Mouse (Mus musculus): ENCODE data around the gene Atp6v0d1.
"Not testable (repeated sequence)": the region's sequence is repeated elsewhere in the genome, so short reads cannot be mapped to it uniquely, and the experiment has no call there.

The Atp6v0d1 gene

DNA sequence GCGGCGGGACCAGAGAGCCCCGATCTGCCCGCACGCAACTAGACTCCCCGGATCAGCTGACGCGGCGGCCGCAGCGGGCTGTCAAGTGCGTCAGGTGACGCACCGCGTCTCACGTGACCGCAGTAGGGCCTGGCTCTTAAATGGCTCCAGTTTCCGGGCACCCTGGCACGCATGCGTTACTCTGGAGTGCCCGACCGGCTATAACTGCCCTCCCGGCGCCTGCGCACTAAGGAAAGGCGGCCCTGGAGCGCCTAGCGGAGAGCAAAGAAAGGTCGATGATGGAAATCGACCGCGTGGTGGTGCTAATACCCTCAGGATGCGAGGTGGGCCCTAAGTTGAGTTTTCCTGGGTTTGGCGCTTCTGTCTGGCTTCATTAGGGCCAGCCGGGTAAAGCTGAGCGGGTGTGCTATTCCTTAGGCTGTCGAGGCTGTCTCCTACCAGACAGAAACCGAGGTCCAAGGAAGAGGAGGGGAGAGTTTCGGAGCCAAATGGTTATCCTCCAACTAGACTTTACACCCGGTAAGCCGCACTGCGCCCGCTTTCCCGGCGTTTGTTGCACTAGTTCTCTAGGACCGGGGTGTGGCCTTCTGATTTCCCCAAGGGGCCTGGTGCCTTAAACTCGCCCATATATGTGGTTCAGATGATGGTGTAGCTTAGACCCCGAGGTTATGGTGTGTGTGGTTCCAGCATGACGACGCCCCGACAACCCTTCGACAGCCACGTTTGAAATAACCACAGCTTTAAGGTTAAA lies at the start of gene Atp6v0d1:
Atp6v0d1 (minus strand) TSS at position 96 of the 751 bp plus-strand sequence.
- peak; percentile 99 for DNase-seq

GRCm38 (mm10) chr8:105613830-105614511 lies 48.1 kb upstream of the Atp6v0d1 start:
- peak; percentile 91 for DNase-seq

DNA sequence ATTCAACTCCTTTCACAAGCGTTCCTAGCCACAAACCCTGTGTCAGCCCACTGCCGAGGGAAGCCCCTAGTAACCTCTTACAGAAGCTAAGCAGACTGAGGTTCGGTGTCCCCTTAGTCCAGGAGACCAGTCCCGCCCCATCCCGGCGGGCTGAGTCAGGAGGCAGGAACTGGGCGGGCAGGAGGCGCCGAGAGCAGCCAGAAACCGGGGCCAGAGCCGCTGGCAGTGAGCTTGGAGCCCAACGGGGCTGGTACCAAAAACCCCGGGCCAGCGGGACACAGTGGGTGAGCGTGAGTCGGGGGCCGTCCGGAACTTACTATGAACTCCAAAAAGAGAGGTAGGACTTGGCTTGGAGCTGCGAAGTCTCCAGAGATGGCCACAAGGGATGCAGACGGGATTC lies 47.2 kb upstream of the Atp6v0d1 start:
- peak; percentile 71 for DNase-seq

- no peak for DNase-seq
These were observed 46.0 kb upstream of the Atp6v0d1 start for GRCm38 (mm10) chr8:105611836-105612235.

DNA sequence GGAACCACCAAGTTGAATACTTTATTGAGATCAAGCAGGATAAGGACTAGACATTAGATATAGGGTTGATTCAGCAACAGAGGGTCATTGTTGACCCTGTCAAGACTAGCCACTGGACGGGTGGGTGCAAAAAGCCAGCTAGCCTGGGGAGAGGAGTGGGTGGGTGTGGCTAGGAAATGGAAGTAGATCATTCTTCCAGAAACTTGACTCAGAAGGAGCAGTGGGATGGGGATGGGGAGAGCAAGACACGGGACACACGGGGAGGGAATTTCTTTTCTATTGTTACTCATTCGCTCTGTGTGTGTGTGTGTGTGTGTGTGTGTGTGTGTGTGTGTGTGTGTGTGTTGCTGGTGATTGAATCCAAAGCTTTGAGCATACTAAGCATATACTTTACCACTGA lies 43.9 kb upstream of the Atp6v0d1 start:
- DNase-seq, result no peak

GRCm38 (mm10) chr8:105609355-105609754 lies 43.5 kb upstream of the Atp6v0d1 start:
- no peak for DNase-seq

GRCm38 (mm10) chr8:105607684-105608083 lies 41.8 kb upstream of the Atp6v0d1 start:
- peak; percentile 64 for DNase-seq

GRCm38 (mm10) chr8:105607062-105607461 lies 41.2 kb upstream of the Atp6v0d1 start:
- DNase-seq, result no peak

DNA sequence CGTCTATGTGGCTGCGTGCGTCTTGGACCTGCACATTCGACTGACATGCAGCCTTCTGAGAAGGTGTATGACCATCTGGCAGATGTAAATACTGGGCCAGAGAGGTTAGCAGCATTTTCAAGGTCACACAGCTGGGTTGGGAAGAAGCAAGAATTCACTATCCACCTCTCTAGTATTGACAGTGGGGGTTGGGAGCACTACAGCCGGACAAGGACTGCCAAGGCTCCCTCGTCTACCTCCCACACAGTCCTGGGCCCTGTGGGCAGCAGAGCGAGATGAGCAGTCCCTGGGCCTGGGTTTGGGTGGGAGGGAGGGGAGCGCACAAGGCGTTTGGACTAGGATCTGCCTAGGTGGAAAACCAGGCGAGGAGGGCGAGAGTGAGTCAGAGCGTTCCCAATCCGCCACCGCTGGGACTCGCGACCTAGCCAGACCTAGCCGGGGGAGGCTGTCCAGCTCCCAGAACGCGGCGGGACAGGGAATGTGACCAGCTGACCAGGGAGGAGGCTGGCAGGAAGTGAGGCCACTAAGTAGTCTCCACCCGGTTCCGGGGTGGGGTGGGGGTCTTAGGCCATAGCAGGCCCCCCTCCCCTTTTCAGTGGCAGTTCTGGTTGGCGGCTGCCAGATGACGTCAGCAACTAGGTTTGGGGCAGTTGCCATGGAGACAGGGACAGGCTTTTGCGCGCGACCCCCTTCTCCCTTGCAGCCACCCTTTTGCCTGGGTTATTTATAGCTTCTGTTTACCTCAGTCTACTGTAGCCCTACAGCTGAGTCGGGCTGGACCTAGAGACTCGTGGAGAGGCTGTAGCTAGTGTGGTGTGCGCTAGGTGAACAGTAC lies 40.6 kb upstream of the Atp6v0d1 start:
- DNase-seq, result peak; percentile 88

- peak; percentile 54 for DNase-seq
These were observed 39.8 kb upstream of the Atp6v0d1 start for GRCm38 (mm10) chr8:105605491-105606188.

GRCm38 (mm10) chr8:105604804-105605381 lies 39.0 kb upstream of the Atp6v0d1 start, which contains the start of gene Ripor1:
Gene Ripor1 (plus strand): TSS chr8:105605255.
- DNase-seq, result peak; percentile 84

GRCm38 (mm10) chr8:105602540-105602939 lies 36.7 kb upstream of the Atp6v0d1 start:
- DNase-seq, result not testable (repeated sequence)

GRCm38 (mm10) chr8:105601301-105601700 lies 35.5 kb upstream of the Atp6v0d1 start:
- no peak for DNase-seq

- no peak for DNase-seq
These were observed 32.9 kb upstream of the Atp6v0d1 start for GRCm38 (mm10) chr8:105598777-105599176.

- peak; percentile 86 for DNase-seq
These were observed 30.7 kb upstream of the Atp6v0d1 start for GRCm38 (mm10) chr8:105596362-105597034.

DNA sequence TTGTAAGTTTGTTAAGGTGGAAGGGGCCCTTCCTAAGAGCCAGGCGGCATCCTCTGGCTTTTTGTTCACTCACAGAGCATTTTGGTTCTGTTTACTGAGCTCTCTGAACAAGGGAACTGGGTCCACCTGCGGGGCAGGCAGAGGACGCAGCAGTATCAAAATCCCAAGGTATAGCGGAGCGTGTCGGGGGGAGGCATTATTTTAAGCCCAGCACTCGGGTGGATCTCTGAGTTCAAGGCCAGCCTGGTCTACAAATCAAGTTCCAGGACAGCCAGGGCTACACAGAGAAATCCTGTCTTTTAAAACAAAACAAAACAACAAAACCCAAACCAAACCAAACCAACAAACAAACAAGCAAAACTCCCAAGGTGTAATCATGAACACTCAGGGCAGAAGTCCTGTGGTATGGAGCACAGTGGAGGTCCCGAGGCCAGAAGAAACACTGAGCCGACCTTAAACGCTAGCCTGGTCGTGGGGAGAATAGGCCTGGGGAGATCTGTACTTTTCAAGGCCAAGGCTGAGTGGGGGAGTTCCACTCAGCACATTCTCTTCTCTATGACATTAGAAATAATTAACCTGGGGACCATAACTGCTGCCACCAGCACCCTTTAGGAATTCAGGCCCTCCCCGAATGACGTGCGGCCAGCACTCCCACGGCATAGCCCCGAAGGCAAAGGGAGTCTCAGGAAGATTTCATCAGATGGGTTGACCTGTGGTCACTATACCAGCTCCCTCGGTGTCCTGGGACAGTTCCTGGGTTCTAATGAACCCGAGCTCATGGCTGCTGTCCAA lies 28.8 kb upstream of the Atp6v0d1 start:
- no peak for DNase-seq

DNA sequence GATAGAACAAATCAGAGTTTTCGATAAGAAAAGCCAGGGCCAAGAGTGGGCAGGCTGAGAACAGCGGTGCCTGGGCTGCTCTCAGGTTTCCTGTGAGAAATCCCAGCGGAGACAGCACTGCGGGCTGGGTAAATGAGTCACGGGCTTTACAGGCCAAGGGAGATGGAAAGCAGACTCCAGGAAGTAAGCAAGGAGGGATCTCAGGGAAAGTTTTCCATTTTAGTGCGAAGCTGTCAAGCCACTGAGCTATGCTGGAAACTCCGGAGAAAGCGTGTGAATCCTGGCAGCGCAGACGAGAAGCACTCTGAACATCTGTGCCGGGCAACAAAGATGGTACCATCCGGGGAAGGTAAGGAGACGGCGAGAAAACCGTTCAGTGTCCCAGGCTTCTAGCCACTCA lies 28.0 kb upstream of the Atp6v0d1 start:
- DNase-seq, result no peak

DNA sequence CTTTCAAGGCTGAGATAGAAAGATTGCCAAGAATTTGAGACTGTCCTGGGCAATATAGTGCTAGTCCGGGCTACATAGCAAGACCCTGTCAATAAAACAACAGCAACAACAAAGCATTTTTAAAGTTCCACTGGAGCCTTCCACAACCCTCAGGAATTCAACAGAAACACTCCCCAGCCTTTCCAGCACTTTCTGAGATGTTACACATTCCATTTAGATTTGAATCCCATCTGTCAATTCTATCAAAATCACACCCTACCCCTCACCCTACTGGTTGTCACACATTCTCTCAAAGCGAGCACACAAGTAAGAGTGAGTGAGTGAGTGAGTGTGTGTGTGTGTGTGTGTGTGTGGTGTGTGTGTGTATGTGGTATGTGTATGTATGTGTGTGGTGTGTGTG lies 26.6 kb upstream of the Atp6v0d1 start:
- no peak for DNase-seq

- no peak for DNase-seq
These were observed 13.9 kb upstream of the Atp6v0d1 start for GRCm38 (mm10) chr8:105579719-105580118.

GRCm38 (mm10) chr8:105575538-105575937 lies 9.7 kb upstream of the Atp6v0d1 start:
- DNase-seq, result no peak

DNA sequence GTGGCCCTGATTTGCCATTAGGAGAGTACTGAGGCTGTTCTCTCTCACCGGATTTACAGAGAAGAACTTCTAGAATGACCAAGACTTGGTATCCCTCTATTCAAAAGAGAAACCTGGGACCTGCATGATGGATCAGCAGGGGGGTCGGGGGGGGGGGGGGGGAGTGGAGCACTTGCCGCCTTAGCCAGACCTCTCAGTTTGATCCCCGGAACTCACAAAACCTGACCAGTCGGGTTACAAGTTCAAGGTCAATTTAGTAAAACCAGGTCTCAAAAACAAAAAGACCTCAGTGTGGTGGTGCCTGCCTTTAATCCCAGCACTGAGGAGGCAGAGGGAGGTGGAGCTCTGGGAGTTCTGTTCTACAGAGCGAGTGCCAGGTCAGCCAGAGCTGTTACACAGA lies 8.9 kb upstream of the Atp6v0d1 start:
- no peak for DNase-seq

Data from lung, postnatal 14 days (tissue).